Mouse (Mus musculus): Measurements from ENCODE around the gene Enthd1.
"Not testable (repeated sequence)": the region's sequence is repeated elsewhere in the genome, so short reads cannot be mapped to it uniquely, and the experiment has no call there.

Gene Enthd1

GRCm38 (mm10) chr15:80565106-80565665 is at the start of gene Enthd1:
Enthd1 (minus strand) TSS chr15:80565156.
- no peak for DNase-seq (ENCODE audit: low read depth)

- DNase-seq (ENCODE audit: low read depth): no peak
Measured at GRCm38 (mm10) chr15:80613904-80614303, 48.9 kb upstream of the Enthd1 start.

GRCm38 (mm10) chr15:80611478-80611877 is 46.5 kb upstream of the Enthd1 start:
- DNase-seq (ENCODE audit: low read depth): no peak

GRCm38 (mm10) chr15:80610335-80610734 is 45.4 kb upstream of the Enthd1 start:
- no peak for DNase-seq (ENCODE audit: low read depth)

GRCm38 (mm10) chr15:80607970-80608369 is 43.0 kb upstream of the Enthd1 start:
- DNase-seq (ENCODE audit: low read depth): no peak

GRCm38 (mm10) chr15:80604026-80604425 is 39.1 kb upstream of the Enthd1 start:
- no peak for DNase-seq (ENCODE audit: low read depth)

GRCm38 (mm10) chr15:80602487-80602886 is 37.5 kb upstream of the Enthd1 start:
- no peak for DNase-seq (ENCODE audit: low read depth)

- no peak for DNase-seq (ENCODE audit: low read depth)
Measured at GRCm38 (mm10) chr15:80601456-80601855, 36.5 kb upstream of the Enthd1 start.

GRCm38 (mm10) chr15:80599843-80600242 is 34.9 kb upstream of the Enthd1 start:
- DNase-seq (ENCODE audit: low read depth): no peak

GRCm38 (mm10) chr15:80599213-80599750 is 34.3 kb upstream of the Enthd1 start:
- no peak for DNase-seq (ENCODE audit: low read depth)

- DNase-seq (ENCODE audit: low read depth): no peak
Measured at GRCm38 (mm10) chr15:80598750-80599149, 33.8 kb upstream of the Enthd1 start.

GRCm38 (mm10) chr15:80593877-80594276 is 28.9 kb upstream of the Enthd1 start:
- DNase-seq (ENCODE audit: low read depth): no peak

GRCm38 (mm10) chr15:80592737-80593136 is 27.8 kb upstream of the Enthd1 start:
- DNase-seq (ENCODE audit: low read depth): no peak

GRCm38 (mm10) chr15:80590641-80591040 is 25.7 kb upstream of the Enthd1 start:
- DNase-seq (ENCODE audit: low read depth): no peak

- DNase-seq (ENCODE audit: low read depth): no peak
Measured at GRCm38 (mm10) chr15:80586296-80586695, 21.3 kb upstream of the Enthd1 start.

GRCm38 (mm10) chr15:80582581-80583495 is 17.9 kb upstream of the Enthd1 start:
- no peak for DNase-seq (ENCODE audit: low read depth)

GRCm38 (mm10) chr15:80580585-80580984 is 15.6 kb upstream of the Enthd1 start:
- not testable (repeated sequence) for DNase-seq (ENCODE audit: low read depth)

- DNase-seq (ENCODE audit: low read depth): no peak
Measured at GRCm38 (mm10) chr15:80579121-80579520, 14.2 kb upstream of the Enthd1 start.

- no peak for DNase-seq (ENCODE audit: low read depth)
Measured at GRCm38 (mm10) chr15:80577166-80577960, 12.4 kb upstream of the Enthd1 start.

- no peak for DNase-seq (ENCODE audit: low read depth)
Measured at GRCm38 (mm10) chr15:80576415-80576994, 11.5 kb upstream of the Enthd1 start.

- DNase-seq (ENCODE audit: low read depth): no peak
Measured at GRCm38 (mm10) chr15:80575817-80576370, 10.9 kb upstream of the Enthd1 start.
